Mouse (Mus musculus): ENCODE results near the gene Wsb2.
A peak's percentile ranks its signal among the peaks of the same experiment; 100 is the strongest.
"Not testable (repeated sequence)": the region's sequence is repeated elsewhere in the genome, so short reads cannot be mapped to it uniquely, and the experiment has no call there.

Gene Wsb2

GRCm38 (mm10) chr5:117388296-117388751 lies 31.2 kb downstream of the Wsb2 start:
- peak; percentile 2; the same call in 1 of the 2 replicates for ATAC-seq (ENCODE audit: low TSS enrichment)

- peak; percentile 97 for ATAC-seq (ENCODE audit: low TSS enrichment)
Measured at GRCm38 (mm10) chr5:117388877-117389276, 31.8 kb downstream of the Wsb2 start, which contains the start of gene Rfc5. Gene Rfc5 (minus strand): TSS chr5:117389047.

- ATAC-seq (ENCODE audit: low TSS enrichment) = no peak
Measured at GRCm38 (mm10) chr5:117390895-117391294, 33.8 kb downstream of the Wsb2 start.

GRCm38 (mm10) chr5:117395834-117396233 lies 38.7 kb downstream of the Wsb2 start:
- ATAC-seq (ENCODE audit: low TSS enrichment) = no peak

GRCm38 (mm10) chr5:117396596-117397014 lies 39.5 kb downstream of the Wsb2 start:
- no peak for ATAC-seq (ENCODE audit: low TSS enrichment)

GRCm38 (mm10) chr5:117397371-117397770 lies 40.3 kb downstream of the Wsb2 start:
- no peak for ATAC-seq (ENCODE audit: low TSS enrichment)

GRCm38 (mm10) chr5:117398007-117398550 lies 41.0 kb downstream of the Wsb2 start:
- no peak for ATAC-seq (ENCODE audit: low TSS enrichment)

- no peak for ATAC-seq (ENCODE audit: low TSS enrichment)
Measured at GRCm38 (mm10) chr5:117399281-117399680, 42.2 kb downstream of the Wsb2 start.

GRCm38 (mm10) chr5:117403609-117404008 lies 46.5 kb downstream of the Wsb2 start:
- ATAC-seq (ENCODE audit: low TSS enrichment) = no peak

GRCm38 (mm10) chr5:117404671-117405070 lies 47.6 kb downstream of the Wsb2 start:
- ATAC-seq (ENCODE audit: low TSS enrichment) = not testable (repeated sequence)

GRCm38 (mm10) chr5:117408216-117408615 lies 51.1 kb downstream of the Wsb2 start:
- no peak for ATAC-seq (ENCODE audit: low TSS enrichment)

- no peak for ATAC-seq (ENCODE audit: low TSS enrichment)
Measured at GRCm38 (mm10) chr5:117409369-117409768, 52.3 kb downstream of the Wsb2 start.

GRCm38 (mm10) chr5:117413507-117414501 lies 56.7 kb downstream of the Wsb2 start, which contains the start of gene Ksr2:
Gene Ksr2 (plus strand): TSS chr5:117414000.
- peak; percentile 91 for ATAC-seq (ENCODE audit: low TSS enrichment)

- no peak for ATAC-seq (ENCODE audit: low TSS enrichment)
Measured at GRCm38 (mm10) chr5:117414611-117415010, 57.5 kb downstream of the Wsb2 start.

- ATAC-seq (ENCODE audit: low TSS enrichment) = no peak
Measured at GRCm38 (mm10) chr5:117415011-117415912, 58.2 kb downstream of the Wsb2 start.

GRCm38 (mm10) chr5:117417442-117417841 lies 60.3 kb downstream of the Wsb2 start:
- ATAC-seq (ENCODE audit: low TSS enrichment) = no peak

Data from frontal cortex, adult (tissue).